Mouse (Mus musculus): ENCODE measurements at regions not wholly inside any gene's neighbourhood (a gene's known extent, or its start where the extent isn't known, plus 50 kb on each side); places are given as distances from the start of the nearest gene placed in this dataset.

- no peak for DNase-seq (ENCODE audit: inconsistent age in 2 of 2, low spot score in 1 of 2)
Observed at GRCm38 (mm10) chr14:79856245-79856644, 85.1 kb upstream of the Pcdh8 start.

GRCm38 (mm10) chr14:79854216-79854615, 83.1 kb upstream of the Pcdh8 start:
- DNase-seq (ENCODE audit: inconsistent age in 2 of 2, low spot score in 1 of 2), result no peak

GRCm38 (mm10) chr14:79852683-79853082, 81.6 kb upstream of the Pcdh8 start:
- no peak for DNase-seq (ENCODE audit: inconsistent age in 2 of 2, low spot score in 1 of 2)

GRCm38 (mm10) chr14:79851795-79852194, 80.7 kb upstream of the Pcdh8 start:
- no peak for DNase-seq (ENCODE audit: inconsistent age in 2 of 2, low spot score in 1 of 2)

- DNase-seq (ENCODE audit: inconsistent age in 2 of 2, low spot score in 1 of 2), result no peak
Observed at GRCm38 (mm10) chr14:79851231-79851630, 80.1 kb upstream of the Pcdh8 start.

- no peak for DNase-seq (ENCODE audit: inconsistent age in 2 of 2, low spot score in 1 of 2)
Observed at GRCm38 (mm10) chr14:79849617-79850435, 78.7 kb upstream of the Pcdh8 start.

GRCm38 (mm10) chr14:79848116-79848515, 77.0 kb upstream of the Pcdh8 start:
- DNase-seq (ENCODE audit: inconsistent age in 2 of 2, low spot score in 1 of 2), result no peak

- no peak for DNase-seq (ENCODE audit: inconsistent age in 2 of 2, low spot score in 1 of 2)
Observed at GRCm38 (mm10) chr14:79844306-79844705, 73.2 kb upstream of the Pcdh8 start.

GRCm38 (mm10) chr14:79843135-79843550, 72.0 kb upstream of the Pcdh8 start:
- DNase-seq (ENCODE audit: inconsistent age in 2 of 2, low spot score in 1 of 2), result peak in 1 of 2 experiments; percentile 21

- DNase-seq (ENCODE audit: inconsistent age in 2 of 2, low spot score in 1 of 2), result no peak
Observed at GRCm38 (mm10) chr14:79842734-79843133, 71.6 kb upstream of the Pcdh8 start.

GRCm38 (mm10) chr14:79837101-79837500, 66.0 kb upstream of the Pcdh8 start:
- no peak for DNase-seq (ENCODE audit: inconsistent age in 2 of 2, low spot score in 1 of 2)

- no peak for DNase-seq (ENCODE audit: inconsistent age in 2 of 2, low spot score in 1 of 2)
Observed at GRCm38 (mm10) chr14:79836186-79836585, 65.1 kb upstream of the Pcdh8 start.

GRCm38 (mm10) chr14:79824670-79825446, 53.7 kb upstream of the Pcdh8 start:
- no peak for DNase-seq (ENCODE audit: inconsistent age in 2 of 2, low spot score in 1 of 2)

- DNase-seq (ENCODE audit: inconsistent age in 2 of 2, low spot score in 1 of 2), result no peak
Observed at GRCm38 (mm10) chr14:79822453-79823117, 51.5 kb upstream of the Pcdh8 start.

- DNase-seq (ENCODE audit: inconsistent age in 2 of 2, low spot score in 1 of 2), result no peak
Observed at GRCm38 (mm10) chr14:79822011-79822435, 50.9 kb upstream of the Pcdh8 start.

GRCm38 (mm10) chr14:79821352-79822010, 50.4 kb upstream of the Pcdh8 start:
- no peak for DNase-seq (ENCODE audit: inconsistent age in 2 of 2, low spot score in 1 of 2)
